Mouse (Mus musculus): Measurements from ENCODE around the gene Rai14. TPM values are rescaled to one million over a fixed set of nuclear protein-coding genes. Genes with fewer than 3 reads are reported as not detected.

Rai14 gene
- polyA plus RNA-seq, 1 experiment = 2.3 TPM

- peaks cover 5% of the 10 kb centered on the region; the same call in 1 of the 2 replicates for H3K4me1 ChIP-seq (ENCODE audit: control insufficient read depth, insufficient read depth, insufficient read length, low read length)
- H3K27ac ChIP-seq (replicated peaks; ENCODE audit: low read depth, low read length) = no peak overlapping the region
Measured at GRCm38 (mm10) chr15:10661961-10662606, 52.3 kb downstream of the Rai14 start.

GRCm38 (mm10) chr15:10658803-10659202 lies 55.6 kb downstream of the Rai14 start:
- H3K4me1 ChIP-seq (ENCODE audit: control insufficient read depth, insufficient read depth, insufficient read length, low read length) = no peaks in the 10 kb centered on the region
- no peak overlapping the region for H3K4me3 ChIP-seq (ENCODE audit: insufficient read depth, low read depth, low read length)
- H3K27ac ChIP-seq (replicated peaks; ENCODE audit: low read depth, low read length) = no peak overlapping the region

More at GRCm38 (mm10) chr15:10661961-10662606, 52.3 kb downstream of the Rai14 start:
- no peak overlapping the region for H3K4me3 ChIP-seq (ENCODE audit: insufficient read depth, low read depth, low read length)

DNA sequence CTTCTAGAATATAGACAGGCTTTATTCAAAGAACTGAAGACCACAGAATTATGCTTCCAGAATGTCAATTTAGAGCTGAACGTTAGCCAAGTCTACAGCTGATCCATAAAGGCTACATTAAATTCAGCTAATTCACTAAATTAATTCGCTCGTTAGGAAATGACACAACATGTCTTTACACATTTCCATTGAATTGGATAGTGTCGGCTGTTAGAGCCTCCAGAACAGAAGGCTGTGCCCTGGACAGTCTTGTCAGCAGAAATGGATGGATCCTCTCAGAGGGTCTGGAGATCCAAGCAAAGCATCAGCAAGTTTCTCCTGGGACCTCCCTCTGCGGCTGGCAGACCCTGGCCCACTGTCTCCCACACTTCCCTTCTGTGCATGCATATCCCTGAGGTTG lies 58.3 kb downstream of the Rai14 start:
- Histone ChIP-seq H3K4me3 (ENCODE audit: insufficient read depth, low read depth, low read length) (no peak overlapping the region), H3K27ac (replicated peaks; ENCODE audit: low read depth, low read length) (no peak overlapping the region), H3K4me1 (ENCODE audit: control insufficient read depth, insufficient read depth, insufficient read length, low read length) (no peaks in the 10 kb centered on the region)

DNA sequence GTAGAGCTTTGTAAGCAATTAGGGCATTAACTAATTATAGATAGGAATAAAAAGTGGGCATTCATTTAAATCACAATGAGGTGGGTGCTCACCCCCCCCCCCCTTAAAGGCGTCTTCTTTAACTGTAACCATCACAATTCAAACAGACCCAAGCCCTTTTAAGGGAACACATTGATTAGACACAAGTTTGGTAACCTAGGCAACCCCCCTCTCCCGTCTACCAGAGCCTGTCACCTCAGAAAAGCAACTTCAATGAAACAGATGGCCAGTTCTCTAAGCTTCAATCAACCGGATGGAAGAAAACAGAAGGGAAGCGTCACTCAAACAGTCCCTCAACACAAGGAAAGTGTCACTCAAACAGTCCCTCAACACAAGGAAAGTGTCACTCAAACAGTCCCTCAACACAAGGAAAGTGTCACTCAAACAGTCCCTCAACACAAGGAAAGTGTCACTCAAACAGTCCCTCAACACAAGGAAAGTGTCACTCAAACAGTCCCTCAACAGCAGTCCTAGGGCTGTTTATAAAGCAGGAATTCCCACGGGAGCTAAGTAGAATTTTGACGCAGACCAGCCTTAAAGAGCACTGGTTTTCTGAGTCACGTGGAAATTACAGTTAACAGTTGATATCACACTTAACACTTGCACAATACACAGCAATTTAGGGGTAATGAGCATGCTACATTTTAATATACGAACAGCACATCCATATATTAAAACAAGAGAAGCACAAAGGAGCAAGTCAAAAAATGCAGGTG lies 59.1 kb downstream of the Rai14 start:
- H3K4me1 ChIP-seq (ENCODE audit: control insufficient read depth, insufficient read depth, insufficient read length, low read length) = no peaks in the 10 kb centered on the region
- H3K4me3 ChIP-seq (ENCODE audit: insufficient read depth, low read depth, low read length) = no peak overlapping the region
- no peak overlapping the region for H3K27ac ChIP-seq (replicated peaks; ENCODE audit: low read depth, low read length)

- H3K27ac ChIP-seq (replicated peaks; ENCODE audit: low read depth, low read length) = no peak overlapping the region
- no peaks in the 10 kb centered on the region for H3K4me1 ChIP-seq (ENCODE audit: control insufficient read depth, insufficient read depth, insufficient read length, low read length)
Measured at GRCm38 (mm10) chr15:10654696-10655095, 59.7 kb downstream of the Rai14 start.

GRCm38 (mm10) chr15:10652931-10653475 lies 61.4 kb downstream of the Rai14 start:
- no peak overlapping the region for H3K27ac ChIP-seq (replicated peaks; ENCODE audit: low read depth, low read length)
- 0 out of 2 replicates have a peak, but pooled peaks cover 3% of the 10 kb centered on the region for H3K4me1 ChIP-seq (ENCODE audit: control insufficient read depth, insufficient read depth, insufficient read length, low read length)
- H3K4me3 ChIP-seq (ENCODE audit: insufficient read depth, low read depth, low read length) = no peak overlapping the region

More at GRCm38 (mm10) chr15:10654696-10655095, 59.7 kb downstream of the Rai14 start:
- H3K4me3 ChIP-seq (ENCODE audit: insufficient read depth, low read depth, low read length) = no peak overlapping the region

DNA sequence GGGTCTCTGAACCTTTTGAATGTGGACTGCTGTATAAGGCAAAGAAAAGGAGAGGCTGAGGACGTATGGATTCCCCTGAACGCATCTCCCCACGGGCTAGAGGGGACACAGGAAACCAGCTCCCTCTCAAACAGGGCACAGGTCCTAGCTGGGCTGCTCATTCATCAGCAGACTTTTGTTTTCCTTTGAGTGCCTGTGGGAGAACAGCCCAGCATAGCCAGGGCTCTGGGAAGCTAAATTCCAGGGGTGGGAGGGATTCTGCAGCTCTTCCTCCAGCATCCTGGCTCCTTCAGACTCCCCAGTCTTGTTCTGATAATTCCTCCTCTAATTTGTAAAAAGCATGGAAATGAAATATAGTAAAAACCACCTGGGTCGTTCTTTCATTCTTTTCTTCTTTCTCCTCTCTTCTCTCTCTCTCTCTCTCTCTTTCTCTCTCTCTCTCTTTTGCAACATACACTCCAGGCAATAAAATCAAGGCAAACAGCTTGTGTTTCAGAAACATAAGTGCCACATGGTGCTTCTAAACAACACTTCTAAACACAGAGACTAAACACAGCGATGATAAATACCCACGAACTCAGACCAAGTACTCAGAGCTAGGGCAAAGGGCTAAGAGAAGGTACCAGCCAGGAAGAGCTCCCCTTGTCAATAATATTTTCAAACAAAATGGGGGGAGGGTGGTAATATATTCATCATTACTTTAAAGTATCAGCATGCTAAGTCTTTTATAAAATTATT lies 65.9 kb downstream of the Rai14 start:
- Histone ChIP-seq H3K4me3 (ENCODE audit: insufficient read depth, low read depth, low read length) (no peak overlapping the region), H3K27ac (replicated peaks; ENCODE audit: low read depth, low read length) (no peak overlapping the region), H3K4me1 (ENCODE audit: control insufficient read depth, insufficient read depth, insufficient read length, low read length) (0 out of 2 replicates have a peak, but pooled peaks cover 6% of the 10 kb centered on the region)

GRCm38 (mm10) chr15:10646297-10646696 lies 68.1 kb downstream of the Rai14 start:
- no peak overlapping the region for H3K4me3 ChIP-seq (ENCODE audit: insufficient read depth, low read depth, low read length)
- H3K4me1 ChIP-seq (ENCODE audit: control insufficient read depth, insufficient read depth, insufficient read length, low read length) = peaks cover 6% of the 10 kb centered on the region
- H3K27ac ChIP-seq (replicated peaks; ENCODE audit: low read depth, low read length) = no peak overlapping the region

- peaks cover 6% of the 10 kb centered on the region for H3K4me1 ChIP-seq (ENCODE audit: control insufficient read depth, insufficient read depth, insufficient read length, low read length)
- no peak overlapping the region for H3K4me3 ChIP-seq (ENCODE audit: insufficient read depth, low read depth, low read length)
- H3K27ac ChIP-seq (replicated peaks; ENCODE audit: low read depth, low read length) = no peak overlapping the region
Measured at GRCm38 (mm10) chr15:10645101-10645500, 69.3 kb downstream of the Rai14 start.

DNA sequence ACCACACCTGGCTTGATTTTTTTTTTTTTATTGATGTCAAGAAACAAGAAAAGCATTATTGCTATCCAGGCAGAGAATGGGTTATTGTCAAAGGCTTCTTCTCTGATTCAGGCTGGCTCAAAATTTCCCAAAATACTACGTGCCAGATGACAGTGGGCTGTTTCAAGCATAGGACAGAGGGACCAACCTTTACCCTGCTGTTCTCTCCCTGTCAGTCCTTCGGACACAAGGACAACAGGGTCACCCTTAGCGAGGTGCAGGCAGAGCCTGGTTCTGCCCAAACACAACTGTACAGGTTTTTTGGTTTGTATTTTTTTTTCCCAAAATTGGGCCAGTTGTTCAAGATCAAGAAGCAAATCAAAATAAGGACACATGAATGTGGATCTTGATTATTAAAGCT lies 70.6 kb downstream of the Rai14 start:
- H3K4me3 ChIP-seq (ENCODE audit: insufficient read depth, low read depth, low read length) = no peak overlapping the region
- peaks cover 6% of the 10 kb centered on the region for H3K4me1 ChIP-seq (ENCODE audit: control insufficient read depth, insufficient read depth, insufficient read length, low read length)
- H3K27ac ChIP-seq (replicated peaks; ENCODE audit: low read depth, low read length) = no peak overlapping the region

- Histone ChIP-seq H3K4me1 (ENCODE audit: control insufficient read depth, insufficient read depth, insufficient read length, low read length) (peaks cover 5% of the 10 kb centered on the region), H3K4me3 (ENCODE audit: insufficient read depth, low read depth, low read length) (no peak overlapping the region), H3K27ac (replicated peaks; ENCODE audit: low read depth, low read length) (no peak overlapping the region)
Measured at GRCm38 (mm10) chr15:10643224-10643623, 71.2 kb downstream of the Rai14 start.

DNA sequence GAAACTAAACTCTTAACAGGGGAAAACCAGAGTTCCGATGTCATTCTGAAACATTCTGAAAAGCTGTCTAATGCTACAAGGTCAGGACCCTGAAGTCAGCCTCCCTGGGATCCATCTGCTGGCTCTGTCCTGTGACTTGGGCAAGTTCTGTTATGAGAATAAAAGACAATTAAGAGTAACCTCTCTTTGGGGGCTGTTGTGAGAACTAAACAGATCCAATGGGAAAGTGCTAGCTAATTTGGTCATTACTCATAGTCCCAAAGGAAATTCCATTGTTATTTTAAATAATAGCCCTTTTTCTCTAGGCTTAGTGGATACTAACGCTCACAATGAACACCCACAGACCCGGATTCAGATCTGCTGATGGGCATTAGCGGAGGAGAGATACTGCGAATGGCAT lies 72.0 kb downstream of the Rai14 start:
- no peak overlapping the region for H3K27ac ChIP-seq (replicated peaks; ENCODE audit: low read depth, low read length)
- H3K4me1 ChIP-seq (ENCODE audit: control insufficient read depth, insufficient read depth, insufficient read length, low read length) = peaks cover 3% of the 10 kb centered on the region
- no peak overlapping the region for H3K4me3 ChIP-seq (ENCODE audit: insufficient read depth, low read depth, low read length)

- H3K4me3 ChIP-seq (ENCODE audit: insufficient read depth, low read depth, low read length) = no peak overlapping the region
- H3K4me1 ChIP-seq (ENCODE audit: control insufficient read depth, insufficient read depth, insufficient read length, low read length) = peaks cover 3% of the 10 kb centered on the region
- H3K27ac ChIP-seq (replicated peaks; ENCODE audit: low read depth, low read length) = no peak overlapping the region
Measured at GRCm38 (mm10) chr15:10640721-10641120, 73.7 kb downstream of the Rai14 start.

GRCm38 (mm10) chr15:10637251-10637793 lies 77.1 kb downstream of the Rai14 start:
- H3K27ac ChIP-seq (replicated peaks; ENCODE audit: low read depth, low read length) = no peak overlapping the region
- H3K4me1 ChIP-seq (ENCODE audit: control insufficient read depth, insufficient read depth, insufficient read length, low read length) = peaks cover 9% of the 10 kb centered on the region
- no peak overlapping the region for H3K4me3 ChIP-seq (ENCODE audit: insufficient read depth, low read depth, low read length)

GRCm38 (mm10) chr15:10636844-10637243 lies 77.6 kb downstream of the Rai14 start:
- peaks cover 9% of the 10 kb centered on the region for H3K4me1 ChIP-seq (ENCODE audit: control insufficient read depth, insufficient read depth, insufficient read length, low read length)
- H3K27ac ChIP-seq (replicated peaks; ENCODE audit: low read depth, low read length) = no peak overlapping the region
- no peak overlapping the region for H3K4me3 ChIP-seq (ENCODE audit: insufficient read depth, low read depth, low read length)
